Mouse (Mus musculus) heart, adult 2 months (tissue): ENCODE measurements around the gene Blzf1. TPM values are rescaled to one million over a fixed set of nuclear protein-coding genes. Genes with fewer than 3 reads are reported as not detected.

Experiments used
- DNase-seq, 2 experiments: peaks; one replicate each; pipeline ENCODE4 v3.0.0; 2021
- H3K27ac ChIP-seq: fragments of 200-600 bp; 2 replicates; pipeline ENCODE4 v1.8.1; 2022
- H3K27me3 ChIP-seq: fragments of 200-500 bp; 2 replicates; pipeline ENCODE4 v1.6.1; 2012; ENCODE audit warnings: mild to moderate bottlenecking, low read length, inconsistent platforms, mixed read lengths; ENCODE audit not compliant: control insufficient read depth, insufficient read depth
- H3K36me3 ChIP-seq: fragments of 200-500 bp; 2 replicates; pipeline ENCODE4 v1.6.1; 2012; ENCODE audit warnings: low read length, inconsistent platforms; ENCODE audit not compliant: control insufficient read depth, insufficient read depth
- H3K4me1 ChIP-seq: fragments of 200-500 bp; 2 replicates; pipeline ENCODE4 v1.6.1; 2011; ENCODE audit warnings: low read length; ENCODE audit not compliant: control insufficient read depth, insufficient read depth
- H3K4me3 ChIP-seq: fragments of 200-600 bp; 2 replicates; pipeline ENCODE4 v1.8.1; 2022
- H3K79me2 ChIP-seq: fragments of 200-500 bp; replicated peaks from 2 replicates; pipeline ENCODE4 v1.6.1; 2012; ENCODE audit warnings: mild to moderate bottlenecking, inconsistent platforms, low read length, moderate library complexity, mixed read lengths; ENCODE audit not compliant: control insufficient read depth, insufficient read depth
- H3K9ac ChIP-seq: fragments of 200-500 bp; 2 replicates; pipeline ENCODE4 v1.6.1; 2012; ENCODE audit warnings: low read depth, mild to moderate bottlenecking, control low read depth, inconsistent platforms, low read length, mixed read lengths
- CTCF ChIP-seq: fragments of 200-600 bp; IDR thresholded peaks from 2 replicates; pipeline ENCODE4 v1.8.1; 2022; ENCODE audit warnings: antibody characterized with exemption, mild to moderate bottlenecking, moderate library complexity
- EP300 ChIP-seq: fragments of 200-500 bp; IDR thresholded peaks from 2 replicates; pipeline ENCODE4 v1.6.1; 2011; ENCODE audit warnings: low read depth, low read length, control low read depth; ENCODE audit not compliant: insufficient read depth
- POLR2A ChIP-seq: fragments of 200-500 bp; IDR thresholded peaks from 2 replicates; pipeline ENCODE4 v1.6.1; 2011; ENCODE audit warnings: mild to moderate bottlenecking, low read depth, low read length, control low read depth; ENCODE audit not compliant: insufficient read depth
- WGBS: fragments of 180-500 bp; shearing (Covaris S2); methylation state at CpG from one replicate; pipeline ENCODE4 v1.1.7; 2018; 5-methylcytosine and 5-hydroxymethylcytosine counted together
- intact Hi-C: fragments of 180-260 bp; cut with DNase I; formaldehyde crosslinking; loops from one replicate; pipeline ENCODE4 v1.15.1; 2025
- polyA plus RNA-seq: library from polyadenylated mRNA; depleted of rRNA; stranded (reverse); fragments of >200 nt; gene quantifications from 2 replicates; pipeline ENCODE4 v1.2.3, GENCODE M21; 2012
- total RNA-seq, 2 experiments: library from RNA; stranded (reverse); gene quantifications; 2 replicates each; pipeline ENCODE4 v1.2.3; 2021

The Blzf1 gene
- total and polyA plus RNA-seq, 3 experiments = 4.7 to 23.6 (median 23.1) TPM

- H3K79me2 ChIP-seq = no peaks in the 10 kb centered on the region
- H3K36me3 ChIP-seq = no peaks in the 10 kb centered on the region; the same call in 1 of the 2 replicates
- H3K4me1 ChIP-seq = no peaks in the 10 kb centered on the region
- no peak for DNase-seq
- no peak overlapping the region for H3K4me3 ChIP-seq
- no peaks in the 10 kb centered on the region for H3K27me3 ChIP-seq
- no peak overlapping the region for H3K27ac ChIP-seq
- TF ChIP-seq CTCF = peak; percentile 14; the same call in 1 of the 2 replicates
- TF ChIP-seq EP300 = no peak
- 83% methylated on average over 5 of the region's 5 CpGs for WGBS
- H3K9ac ChIP-seq = no peak overlapping the region
- intact Hi-C loops = no loop called here
Observed at GRCm38 (mm10) chr1:164292040-164292439, 15.2 kb downstream of the Blzf1 start.

GRCm38 (mm10) chr1:164287406-164287805 is 19.9 kb downstream of the Blzf1 start:
- H3K4me1 ChIP-seq = no peaks in the 10 kb centered on the region
- H3K27ac ChIP-seq = no peak overlapping the region
- intact Hi-C loops = no loop called here
- WGBS = 53% methylated on average over 15 of the region's 15 CpGs
- H3K4me3 ChIP-seq = no peak overlapping the region
- no peaks in the 10 kb centered on the region for H3K36me3 ChIP-seq
- no peaks in the 10 kb centered on the region for H3K27me3 ChIP-seq
- TF ChIP-seq EP300 (no peak), CTCF (no peak), POLR2A (no peak)
- no peaks in the 10 kb centered on the region for H3K79me2 ChIP-seq
- no peak overlapping the region for H3K9ac ChIP-seq
- no peak for DNase-seq

- no peak overlapping the region for H3K27ac ChIP-seq
- WGBS = 80% methylated on average over 3 of the region's 3 CpGs
- no peak overlapping the region for H3K9ac ChIP-seq
- H3K4me3 ChIP-seq = no peak overlapping the region
- H3K36me3 ChIP-seq = no peaks in the 10 kb centered on the region
- no peaks in the 10 kb centered on the region for H3K4me1 ChIP-seq
- DNase-seq = no peak
- TF ChIP-seq EP300 (no peak), CTCF (no peak), POLR2A (no peak)
- intact Hi-C loops = no loop called here
- no peaks in the 10 kb centered on the region for H3K79me2 ChIP-seq
- H3K27me3 ChIP-seq = no peaks in the 10 kb centered on the region
Observed at GRCm38 (mm10) chr1:164284007-164284406, 23.3 kb downstream of the Blzf1 start.

GRCm38 (mm10) chr1:164279332-164279731 is 28.0 kb downstream of the Blzf1 start:
- no peaks in the 10 kb centered on the region for H3K79me2 ChIP-seq
- intact Hi-C loops = no loop called here
- no peaks in the 10 kb centered on the region for H3K36me3 ChIP-seq
- H3K27me3 ChIP-seq = no peaks in the 10 kb centered on the region
- no peaks in the 10 kb centered on the region for H3K4me1 ChIP-seq
- H3K9ac ChIP-seq = no peak overlapping the region
- H3K27ac ChIP-seq = no peak overlapping the region
- TF ChIP-seq CTCF (no peak), POLR2A (no peak), EP300 (no peak)
- H3K4me3 ChIP-seq = no peak overlapping the region
- 72% methylated on average over 4 of the region's 4 CpGs for WGBS
- DNase-seq = no peak

GRCm38 (mm10) chr1:164276552-164276951 is 30.7 kb downstream of the Blzf1 start:
- WGBS = 84% methylated on average over 3 of the region's 3 CpGs
- intact Hi-C loops = no loop called here
- TF ChIP-seq EP300 = no peak
- no peak for DNase-seq
- Histone ChIP-seq H3K36me3 (no peaks in the 10 kb centered on the region), H3K27ac (no peak overlapping the region), H3K4me3 (no peak overlapping the region), H3K9ac (no peak overlapping the region), H3K79me2 (no peaks in the 10 kb centered on the region), H3K4me1 (no peaks in the 10 kb centered on the region), H3K27me3 (no peaks in the 10 kb centered on the region)

- no peaks in the 10 kb centered on the region for H3K79me2 ChIP-seq
- 0 out of 2 replicates have a peak within 1 kb of the TSS, but pooled peaks have one; percentile 1 for H3K27ac ChIP-seq
- peak; percentile 91 to 94 for DNase-seq
- peak within 1 kb of the TSS; percentile 65 for H3K9ac ChIP-seq
- under 1% methylated on average over 31 of the region's 31 CpGs for WGBS
- TF ChIP-seq EP300 (no peak), POLR2A (peak; percentile 44; the same call in 1 of the 2 replicates)
- H3K4me1 ChIP-seq = no peaks in the 10 kb centered on the region
- no peaks in the 10 kb centered on the region for H3K36me3 ChIP-seq
- no peaks in the 10 kb centered on the region for H3K27me3 ChIP-seq
- peak within 1 kb of the TSS; percentile 52 for H3K4me3 ChIP-seq
- intact Hi-C loops = loop anchor here (1.0 to 2.0 kb wide), 2 partner anchors 26 to 31 kb away; partner anchors contain the start of genes Blzf1 and Slc19a2
Observed at GRCm38 (mm10) chr1:164275455-164275954, 31.8 kb downstream of the Blzf1 start, which contains the start of gene Ccdc181. Gene Ccdc181, plus strand, starts transcription at chr1:164275585.
